Comparison of ENCODE assay signal across 8 mouse cellular contexts in genomic region chr10:7212537-7212936, GRCm38 (mm10). TPM values are rescaled to one million over a fixed set of nuclear protein-coding genes. Genes with fewer than 3 reads are reported as not detected.
DNase-seq lines count a peak whose midpoint lies in the region; ATAC-seq and TF ChIP-seq lines count a peak whose summit lies in the region.

No protein-coding gene starts in this region.

- peaks cover 39% of the 10 kb centered on the region for H3K79me3 ChIP-seq in C2C12 (ENCODE audit: low read depth)

- H3K27ac ChIP-seq in embryonic facial prominence, embryonic 11.5 days (replicated peaks; ENCODE audit: low read depth, low read length), result no peak overlapping the region
- H3K27ac ChIP-seq in hindbrain, embryonic 14.5 days, result peak overlapping the region; percentile 62; the same call in 1 of the 2 replicates
- peak overlapping the region; percentile 96 for H3K27ac ChIP-seq in lung, embryonic 16.5 days (ENCODE audit: low read length)
- H3K27ac ChIP-seq in stomach, embryonic 14.5 days (ENCODE audit: low read length), result peak overlapping the region; percentile 95

- peak; percentile 54 for DNase-seq in gastrocnemius, adult 18-20 months (ENCODE audit: low spot score)
- no peak for DNase-seq in gastrocnemius, postnatal 4 days (ENCODE audit: low spot score in 2 of 2)
- DNase-seq in embryonic facial prominence, embryonic 11.5 days (ENCODE audit: low spot score), result peak; percentile 34
- peak; percentile 73 for DNase-seq in hindbrain, embryonic 14.5 days (ENCODE audit: low spot score)
- DNase-seq in gastrocnemius, adult 8-10 months (ENCODE audit: low spot score in 2 of 2), result no peak

- H3K27me3 ChIP-seq in C2C12 (ENCODE audit: control insufficient read depth, insufficient read depth, insufficient read length), result no peaks in the 10 kb centered on the region
- H3K27me3 ChIP-seq in embryonic facial prominence, embryonic 11.5 days (ENCODE audit: control insufficient read depth, insufficient read depth, low read length), result no peaks in the 10 kb centered on the region
- H3K27me3 ChIP-seq in hindbrain, embryonic 14.5 days (ENCODE audit: control insufficient read depth, insufficient read depth, low read length), result no peaks in the 10 kb centered on the region
- H3K27me3 ChIP-seq in lung, embryonic 16.5 days (ENCODE audit: control insufficient read depth, insufficient read depth, low read depth, low read length), result no peaks in the 10 kb centered on the region
- H3K27me3 ChIP-seq in stomach, embryonic 14.5 days (ENCODE audit: control insufficient read depth, insufficient read depth, low read length), result no peaks in the 10 kb centered on the region

- peak overlapping the region; percentile 85 for H3K4me2 ChIP-seq in embryonic facial prominence, embryonic 11.5 days (ENCODE audit: low read depth, low read length)
- peak overlapping the region; percentile 99 for H3K4me2 ChIP-seq in hindbrain, embryonic 14.5 days (replicated peaks)
- H3K4me2 ChIP-seq in lung, embryonic 16.5 days (ENCODE audit: low read depth, low read length), result peak overlapping the region; percentile 66
- peak overlapping the region; percentile 84 for H3K4me2 ChIP-seq in stomach, embryonic 14.5 days (replicated peaks; ENCODE audit: low read depth, low read length)

- peak overlapping the region; percentile 79 for H3K9ac ChIP-seq in embryonic facial prominence, embryonic 11.5 days (replicated peaks; ENCODE audit: low read length)
- H3K9ac ChIP-seq in hindbrain, embryonic 14.5 days, result peak overlapping the region; percentile 46; the same call in 1 of the 2 replicates
- peak overlapping the region; percentile 66 for H3K9ac ChIP-seq in lung, embryonic 16.5 days (ENCODE audit: low read length)
- peak overlapping the region; percentile 15; the same call in 1 of the 2 replicates for H3K9ac ChIP-seq in stomach, embryonic 14.5 days (replicated peaks; ENCODE audit: low read depth, low read length)

- H3K36me3 ChIP-seq in C2C12 (ENCODE audit: control insufficient read depth, insufficient read depth), result peaks cover 5% of the 10 kb centered on the region
- H3K36me3 ChIP-seq in embryonic facial prominence, embryonic 11.5 days (replicated peaks; ENCODE audit: control insufficient read depth, insufficient read depth, low read depth, low read length), result no peaks in the 10 kb centered on the region
- H3K36me3 ChIP-seq in hindbrain, embryonic 14.5 days (replicated peaks; ENCODE audit: control insufficient read depth, insufficient read depth), result no peaks in the 10 kb centered on the region
- H3K36me3 ChIP-seq in lung, embryonic 16.5 days (ENCODE audit: control insufficient read depth, insufficient read depth, low read length), result no peaks in the 10 kb centered on the region
- no peaks in the 10 kb centered on the region for H3K36me3 ChIP-seq in stomach, embryonic 14.5 days (ENCODE audit: control insufficient read depth, insufficient read depth, low read length)

- H3K79me2 ChIP-seq in C2C12 (ENCODE audit: control insufficient read depth, insufficient read depth), result peaks cover 45% of the 10 kb centered on the region

- H3K9me3 ChIP-seq in embryonic facial prominence, embryonic 11.5 days (replicated peaks; ENCODE audit: control insufficient read depth, low read length), result no peaks in the 10 kb centered on the region
- H3K9me3 ChIP-seq in hindbrain, embryonic 14.5 days (ENCODE audit: control insufficient read depth, low read length), result no peaks in the 10 kb centered on the region
- no peaks in the 10 kb centered on the region for H3K9me3 ChIP-seq in lung, embryonic 16.5 days (ENCODE audit: control insufficient read depth, low read length)
- no peaks in the 10 kb centered on the region for H3K9me3 ChIP-seq in stomach, embryonic 14.5 days (ENCODE audit: control insufficient read depth, low read depth, low read length)

- WGBS in embryonic facial prominence, embryonic 11.5 days, result 18% methylated on average over 10 of the region's 10 CpGs
- WGBS in hindbrain, embryonic 14.5 days, result 26% methylated on average over 10 of the region's 10 CpGs
- 2% methylated on average over 10 of the region's 10 CpGs for WGBS in lung, embryonic 16.5 days
- WGBS in stomach, embryonic 14.5 days, result 3% methylated on average over 10 of the region's 10 CpGs

- no peaks in the 10 kb centered on the region; the same call in 1 of the 2 replicates for H3K4me1 ChIP-seq in embryonic facial prominence, embryonic 11.5 days (ENCODE audit: control insufficient read depth, insufficient read depth, low read length)
- peaks cover 11% of the 10 kb centered on the region for H3K4me1 ChIP-seq in hindbrain, embryonic 14.5 days (replicated peaks; ENCODE audit: control insufficient read depth, insufficient read depth, low read length)
- peaks cover 32% of the 10 kb centered on the region for H3K4me1 ChIP-seq in lung, embryonic 16.5 days (replicated peaks; ENCODE audit: control insufficient read depth, insufficient read depth, low read length)
- H3K4me1 ChIP-seq in stomach, embryonic 14.5 days (ENCODE audit: control insufficient read depth, insufficient read depth, low read length), result peaks cover 28% of the 10 kb centered on the region

- peak overlapping the region; percentile 80 for H3K4me3 ChIP-seq in C2C12 (ENCODE audit: insufficient read depth, poor library complexity, severe bottlenecking)
- H3K4me3 ChIP-seq in embryonic facial prominence, embryonic 11.5 days (ENCODE audit: low read depth, low read length), result peak overlapping the region; percentile 80
- H3K4me3 ChIP-seq in hindbrain, embryonic 14.5 days (replicated peaks; ENCODE audit: low read length), result peak overlapping the region; percentile 70
- H3K4me3 ChIP-seq in lung, embryonic 16.5 days (ENCODE audit: low read length), result peak overlapping the region; percentile 71
- peak overlapping the region; percentile 74 for H3K4me3 ChIP-seq in stomach, embryonic 14.5 days (ENCODE audit: low read depth, low read length)

- ATAC-seq in embryonic facial prominence, embryonic 11.5 days (replicated peaks; ENCODE audit: insufficient number of reproducible peaks, low FRiP score, low TSS enrichment, low read depth), result peak; percentile 11; the same call in 1 of the 2 replicates
- peak; percentile 36; the same call in 1 of the 2 replicates for ATAC-seq in hindbrain, embryonic 14.5 days (ENCODE audit: low FRiP score)
- peak; percentile 26 for ATAC-seq in lung, embryonic 16.5 days (ENCODE audit: low read depth)
- peak; percentile 8 for ATAC-seq in stomach, embryonic 14.5 days (ENCODE audit: insufficient number of reproducible peaks, insufficient read depth, low FRiP score, low read depth)

- no peak for TF ChIP-seq CTCF in C2C12 (IDR thresholded peaks at IDR 0.05; ENCODE audit: control insufficient read depth, insufficient read depth, insufficient read length)

- H3ac ChIP-seq in C2C12 (ENCODE audit: control insufficient read depth, insufficient read length, low read depth), result no peak overlapping the region

TF ChIP-seq in C2C12, 6 proteins besides CTCF, POLR2A, EP300 and RAD21:
- TF ChIP-seq CEBPB (IDR thresholded peaks at IDR 0.05; ENCODE audit: low read depth) (peak; percentile 9), MYOG (IDR thresholded peaks at IDR 0.05; ENCODE audit: control insufficient read depth, extremely low read depth, insufficient read length) (no peak)

RNA-seq across cellular contexts. Expression of gene Cnksr3, which starts 0.5 kb away (rescaled TPM):
- 1 to 10 TPM; 3.9 to 7.0 TPM for total RNA-seq in gastrocnemius, adult 18-20 months (2021)
- 10 to 100 TPM; 14.1 to 15.3 TPM for total RNA-seq in gastrocnemius, postnatal 4 days (2021)
- 15.1 TPM for polyA plus RNA-seq in C2C12 (2012; fragmentation: generic; extraction: Trizol)
- polyA plus RNA-seq in embryonic facial prominence, embryonic 11.5 days (2014; fragmentation: Nextera tagmentation; extraction: Ambion mirVana), result 8.5 and 10.1 TPM in 2 replicates
- 3.0 and 3.8 TPM in 2 replicates for polyA plus RNA-seq in hindbrain, embryonic 14.5 days (2014; fragmentation: Nextera tagmentation; extraction: Ambion mirVana)
- 10.1 and 11.0 TPM in 2 replicates for polyA plus RNA-seq in lung, embryonic 16.5 days (2015; fragmentation: Nextera tagmentation; extraction: Ambion mirVana)
- 11.1 and 13.6 TPM in 2 replicates for polyA plus RNA-seq in stomach, embryonic 14.5 days (2014; fragmentation: Nextera tagmentation; extraction: Ambion mirVana)
- total RNA-seq in gastrocnemius, adult 8-10 months (2022), result 1 to 10 TPM; 2.6 to 7.0 (median 3.5) TPM

Comparison
In these comparisons a context has a peak if more than half of its experiments do, and no peak if none do; other contexts are left out.
1. DNase-seq: peak in gastrocnemius, adult 18-20 months (single experiment), embryonic facial prominence, embryonic 11.5 days (single experiment) and hindbrain, embryonic 14.5 days (single experiment); none in gastrocnemius, postnatal 4 days (0 of 2) and gastrocnemius, adult 8-10 months (0 of 2).
2. H3K9ac ChIP-seq: peak in every context shown above with its lines; median percentile 79 in embryonic facial prominence, embryonic 11.5 days; 66 in lung, embryonic 16.5 days; 46 in hindbrain, embryonic 14.5 days; 15 in stomach, embryonic 14.5 days.
3. Peak in every context shown above with its lines, with median percentiles within 50 percentile points of each other: H3K4me3 ChIP-seq, ATAC-seq and H3K4me2 ChIP-seq.